Mouse (Mus musculus): ENCODE measurements at regions not wholly inside any gene's neighbourhood (a gene's known extent, or its start where the extent isn't known, plus 50 kb on each side); places are given as distances from the start of the nearest gene placed in this dataset.
A peak's percentile ranks its signal among the peaks of the same experiment; 100 is the strongest.

GRCm38 (mm10) chr10:44826271-44826670, 240.7 kb upstream of the Prep start:
- no peak for DNase-seq (ENCODE audit: low read depth, low spot score)

GRCm38 (mm10) chr10:44821666-44822065, 245.3 kb upstream of the Prep start:
- no peak for DNase-seq (ENCODE audit: low read depth, low spot score)

- no peak for DNase-seq (ENCODE audit: low read depth, low spot score)
Measured at GRCm38 (mm10) chr10:44820379-44820778, 246.6 kb upstream of the Prep start.

GRCm38 (mm10) chr10:44819361-44819760, 247.6 kb upstream of the Prep start:
- no peak for DNase-seq (ENCODE audit: low read depth, low spot score)

GRCm38 (mm10) chr10:44818615-44819014, 248.4 kb upstream of the Prep start:
- peak; percentile 3 for DNase-seq (ENCODE audit: low read depth, low spot score)

- no peak for DNase-seq (ENCODE audit: low read depth, low spot score)
Measured at GRCm38 (mm10) chr10:44796205-44796604, 267.9 kb upstream of the Prdm1 start.

GRCm38 (mm10) chr10:44785386-44785785, 257.1 kb upstream of the Prdm1 start:
- DNase-seq (ENCODE audit: low read depth, low spot score), result peak; percentile 74

GRCm38 (mm10) chr10:44780381-44780958, 252.2 kb upstream of the Prdm1 start:
- DNase-seq (ENCODE audit: low read depth, low spot score), result no peak

GRCm38 (mm10) chr10:44779568-44780207, 251.4 kb upstream of the Prdm1 start:
- DNase-seq (ENCODE audit: low read depth, low spot score), result no peak

GRCm38 (mm10) chr10:44777214-44777613, 248.9 kb upstream of the Prdm1 start:
- no peak for DNase-seq (ENCODE audit: low read depth, low spot score)

GRCm38 (mm10) chr10:44776175-44776574, 247.9 kb upstream of the Prdm1 start:
- DNase-seq (ENCODE audit: low read depth, low spot score), result no peak

GRCm38 (mm10) chr10:44765527-44765926, 237.2 kb upstream of the Prdm1 start:
- DNase-seq (ENCODE audit: low read depth, low spot score), result no peak

GRCm38 (mm10) chr10:44763102-44763501, 234.8 kb upstream of the Prdm1 start:
- DNase-seq (ENCODE audit: low read depth, low spot score), result no peak

- no peak for DNase-seq (ENCODE audit: low read depth, low spot score)
Measured at GRCm38 (mm10) chr10:44762068-44762467, 233.8 kb upstream of the Prdm1 start.

- DNase-seq (ENCODE audit: low read depth, low spot score), result no peak
Measured at GRCm38 (mm10) chr10:44761324-44761723, 233.0 kb upstream of the Prdm1 start.

- peak; percentile 73 for DNase-seq (ENCODE audit: low read depth, low spot score)
Measured at GRCm38 (mm10) chr10:44755355-44755957, 227.2 kb upstream of the Prdm1 start.

GRCm38 (mm10) chr10:44754930-44755329, 226.6 kb upstream of the Prdm1 start:
- DNase-seq (ENCODE audit: low read depth, low spot score), result no peak

GRCm38 (mm10) chr10:44752719-44753390, 224.6 kb upstream of the Prdm1 start:
- DNase-seq (ENCODE audit: low read depth, low spot score), result peak; percentile 73

GRCm38 (mm10) chr10:44751061-44751460, 222.8 kb upstream of the Prdm1 start:
- no peak for DNase-seq (ENCODE audit: low read depth, low spot score)

- peak; percentile 4 for DNase-seq (ENCODE audit: low read depth, low spot score)
Measured at GRCm38 (mm10) chr10:44749206-44749605, 220.9 kb upstream of the Prdm1 start.

- DNase-seq (ENCODE audit: low read depth, low spot score), result no peak
Measured at GRCm38 (mm10) chr10:44747419-44747818, 219.1 kb upstream of the Prdm1 start.

- DNase-seq (ENCODE audit: low read depth, low spot score), result no peak
Measured at GRCm38 (mm10) chr10:44744221-44744620, 215.9 kb upstream of the Prdm1 start.

GRCm38 (mm10) chr10:44733641-44734040, 205.3 kb upstream of the Prdm1 start:
- DNase-seq (ENCODE audit: low read depth, low spot score), result no peak

Data from brain, adult 2 months (tissue).